Mouse (Mus musculus) liver, adult 2 months (tissue): ENCODE results near the gene Rfc5. TPM values are rescaled to one million over a fixed set of nuclear protein-coding genes. Genes with fewer than 3 reads are reported as not detected.
"Not testable (repeated sequence)": the region's sequence is repeated elsewhere in the genome, so short reads cannot be mapped to it uniquely, and the experiment has no call there.

Experiments
- DNase-seq: peaks from one replicate; pipeline ENCODE4 v3.0.0-alpha.2; 2011; ENCODE audit warnings: low read depth, low spot score; ENCODE audit errors: extremely low read depth
- H3K27ac ChIP-seq: fragments of 200-500 bp; replicated peaks from 2 replicates; pipeline ENCODE4 v1.5.1; 2012; ENCODE audit warnings: low read depth, mild to moderate bottlenecking, control low read depth, inconsistent platforms, low read length; ENCODE audit not compliant: insufficient read depth
- H3K27me3 ChIP-seq: fragments of 200-500 bp; 2 replicates; pipeline ENCODE4 v1.6.1; 2012; ENCODE audit warnings: mild to moderate bottlenecking, moderate library complexity, low read length, inconsistent platforms; ENCODE audit not compliant: control insufficient read depth, insufficient read depth
- H3K36me3 ChIP-seq: fragments of 200-500 bp; 2 replicates; pipeline ENCODE4 v1.6.1; 2012; ENCODE audit warnings: low read length, inconsistent platforms; ENCODE audit not compliant: control insufficient read depth, insufficient read depth
- H3K4me1 ChIP-seq: fragments of 200-500 bp; 2 replicates; pipeline ENCODE4 v1.6.1; 2011; ENCODE audit warnings: low read length; ENCODE audit not compliant: control insufficient read depth, insufficient read depth
- H3K4me3 ChIP-seq: fragments of 200-500 bp; 2 replicates; pipeline ENCODE4 v1.5.1; 2011; ENCODE audit warnings: low read depth, mild to moderate bottlenecking, control low read depth, low read length, moderate library complexity; ENCODE audit not compliant: insufficient read depth
- H3K79me2 ChIP-seq: fragments of 200-500 bp; 2 replicates; pipeline ENCODE4 v1.6.1; 2012; ENCODE audit warnings: inconsistent platforms, mild to moderate bottlenecking, low read length, moderate library complexity; ENCODE audit not compliant: control insufficient read depth, insufficient read depth
- H3K9ac ChIP-seq: fragments of 200-500 bp; 2 replicates; pipeline ENCODE4 v1.6.1; 2012; ENCODE audit warnings: low read depth, mild to moderate bottlenecking, control low read depth, inconsistent platforms, low read length
- CTCF ChIP-seq: fragments of 200-500 bp; IDR thresholded peaks from 2 replicates; pipeline ENCODE4 v1.5.1; 2011; ENCODE audit warnings: low read depth, low read length, control low read depth
- POLR2A ChIP-seq: fragments of 200-500 bp; IDR thresholded peaks from 2 replicates; pipeline ENCODE4 v1.6.1; 2011; ENCODE audit warnings: low read length, control low read depth; ENCODE audit not compliant: insufficient read depth; ENCODE audit errors: extremely low read depth
- WGBS: fragments of 180-500 bp; shearing (Covaris S2); methylation state at CpG from one replicate; pipeline ENCODE4 v1.1.7; 2018; 5-methylcytosine and 5-hydroxymethylcytosine counted together
- polyA plus RNA-seq: library from polyadenylated mRNA; depleted of rRNA; stranded (reverse); fragments of >200 nt; gene quantifications from 2 replicates; pipeline ENCODE4 v1.2.3, GENCODE M21; 2012
- total RNA-seq: library from RNA; depleted of rRNA; stranded (reverse); fragments of >200 nt; gene quantifications from 2 replicates; pipeline ENCODE4 v1.2.3, GENCODE M21; 2014

Rfc5 gene
- total and polyA plus RNA-seq, 2 experiments = 6.1 to 12.3 TPM

DNA sequence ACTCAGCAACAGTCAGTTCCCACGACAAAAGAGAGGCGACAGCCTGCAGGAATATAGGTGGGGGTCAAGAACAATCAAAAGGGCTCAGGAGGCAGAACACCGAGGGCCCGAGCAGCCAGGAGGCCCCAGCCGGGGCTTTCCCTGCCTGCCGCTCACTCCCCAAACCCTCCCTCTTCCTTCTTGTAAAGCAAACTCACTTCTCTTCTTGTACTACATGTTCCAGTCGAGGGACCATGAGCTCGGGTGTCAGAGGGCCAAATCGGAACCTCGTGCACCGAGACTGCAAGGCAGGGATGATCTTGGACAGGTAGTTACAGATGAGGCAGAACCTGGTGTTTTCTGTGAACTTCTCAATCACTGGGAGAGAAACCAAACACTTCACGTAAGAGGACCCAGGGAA is 5.6 kb downstream of the Rfc5 start:
- Histone ChIP-seq H3K4me3 (no peak overlapping the region), H3K4me1 (peaks cover 10% of the 10 kb centered on the region), H3K27me3 (no peaks in the 10 kb centered on the region), H3K9ac (no peak overlapping the region), H3K79me2 (no peaks in the 10 kb centered on the region), H3K27ac (no peak overlapping the region), H3K36me3 (peaks cover 4% of the 10 kb centered on the region; the same call in 1 of the 2 replicates)
- TF ChIP-seq CTCF (no peak), POLR2A (no peak)
- 87% methylated on average over 12 of the region's 12 CpGs for WGBS
- DNase-seq = no peak

DNA sequence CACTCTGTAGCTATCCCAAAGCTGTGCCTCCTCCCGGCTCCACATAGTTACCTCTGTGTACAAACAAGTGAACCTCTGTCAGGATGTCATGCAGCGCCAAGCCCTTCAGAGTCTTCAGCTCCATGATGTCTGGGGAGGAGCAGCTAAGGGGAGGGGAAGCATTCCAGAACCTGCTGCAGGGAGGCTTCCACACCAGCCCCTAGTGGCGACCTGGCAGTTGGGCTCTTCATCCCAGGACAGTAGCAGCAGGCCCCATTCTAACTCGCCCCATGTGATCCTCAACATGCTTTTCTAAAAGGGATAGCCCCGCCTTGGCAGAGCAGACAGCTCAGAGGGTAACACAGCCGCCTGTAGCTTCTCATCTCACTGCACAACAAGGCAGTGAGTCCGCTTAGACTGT is 7.1 kb downstream of the Rfc5 start:
- 94% methylated on average over 7 of the region's 7 CpGs for WGBS
- peaks cover 9% of the 10 kb centered on the region for H3K36me3 ChIP-seq

DNA sequence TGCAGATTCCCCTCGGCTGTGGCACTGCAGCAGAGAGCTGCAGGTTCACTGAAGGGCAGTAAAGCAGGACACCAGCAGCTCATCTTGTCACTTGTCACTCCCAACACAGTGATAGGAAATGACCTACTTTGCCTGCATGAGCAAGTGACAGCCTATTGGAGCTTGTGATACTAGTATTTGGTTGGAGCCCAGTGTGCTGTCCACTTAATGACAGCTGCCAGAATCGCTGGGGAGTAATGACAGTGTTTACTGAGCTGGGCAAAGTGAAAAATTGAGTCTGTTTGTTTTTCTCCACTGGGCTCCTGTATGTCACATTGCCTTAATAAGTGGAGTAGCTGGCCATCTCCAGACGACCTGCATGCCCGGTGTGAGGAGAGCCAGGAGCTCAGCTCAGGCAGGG is 8.6 kb downstream of the Rfc5 start:
- peaks cover 12% of the 10 kb centered on the region for H3K4me1 ChIP-seq
- 32% methylated on average over 4 of the region's 4 CpGs for WGBS
- no peak for TF ChIP-seq POLR2A
- no peak for TF ChIP-seq CTCF
- peak; percentile 88 for DNase-seq
- peaks cover 21% of the 10 kb centered on the region for H3K36me3 ChIP-seq
- no peaks in the 10 kb centered on the region for H3K79me2 ChIP-seq
- no peak overlapping the region for H3K4me3 ChIP-seq
- H3K27ac ChIP-seq = peak overlapping the region; percentile 31
- no peaks in the 10 kb centered on the region for H3K27me3 ChIP-seq
- no peak overlapping the region for H3K9ac ChIP-seq

More for the DNA sequence above, 7.1 kb downstream of the Rfc5 start:
- Histone ChIP-seq H3K4me1 (peaks cover 10% of the 10 kb centered on the region), H3K9ac (no peak overlapping the region), H3K79me2 (no peaks in the 10 kb centered on the region), H3K4me3 (no peak overlapping the region), H3K27me3 (no peaks in the 10 kb centered on the region), H3K27ac (no peak overlapping the region)
- TF ChIP-seq POLR2A = no peak
- TF ChIP-seq CTCF = peak; percentile 23; the same call in 1 of the 2 replicates
- DNase-seq = no peak

DNA sequence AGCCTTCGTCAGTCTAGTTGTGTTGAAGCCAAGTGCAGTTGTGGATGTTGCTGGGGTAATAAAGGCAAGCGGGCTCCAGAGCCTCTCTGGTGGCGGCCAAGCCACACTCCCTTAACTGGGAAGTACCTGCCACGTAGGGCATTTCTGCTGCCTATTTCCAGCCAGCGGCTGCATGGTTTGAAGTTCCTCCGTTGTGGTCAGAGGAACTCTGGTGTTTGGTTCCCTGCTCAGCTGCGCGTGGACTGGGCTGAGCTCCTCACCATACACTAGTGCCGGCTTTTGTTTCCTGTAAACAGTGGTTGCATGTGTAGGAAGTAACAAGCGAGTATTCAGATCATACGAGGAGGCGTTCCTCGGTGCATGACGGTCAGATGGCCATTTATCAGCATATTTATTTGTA is 11.1 kb downstream of the Rfc5 start:
- not testable (repeated sequence) for H3K9ac ChIP-seq, H3K27ac ChIP-seq, H3K4me3 ChIP-seq, DNase-seq, H3K79me2 ChIP-seq, H3K27me3 ChIP-seq
- Histone ChIP-seq H3K36me3 (peaks cover 24% of the 10 kb centered on the region), H3K4me1 (peaks cover 23% of the 10 kb centered on the region)
- WGBS = 88% methylated on average over 14 of the region's 14 CpGs

DNA sequence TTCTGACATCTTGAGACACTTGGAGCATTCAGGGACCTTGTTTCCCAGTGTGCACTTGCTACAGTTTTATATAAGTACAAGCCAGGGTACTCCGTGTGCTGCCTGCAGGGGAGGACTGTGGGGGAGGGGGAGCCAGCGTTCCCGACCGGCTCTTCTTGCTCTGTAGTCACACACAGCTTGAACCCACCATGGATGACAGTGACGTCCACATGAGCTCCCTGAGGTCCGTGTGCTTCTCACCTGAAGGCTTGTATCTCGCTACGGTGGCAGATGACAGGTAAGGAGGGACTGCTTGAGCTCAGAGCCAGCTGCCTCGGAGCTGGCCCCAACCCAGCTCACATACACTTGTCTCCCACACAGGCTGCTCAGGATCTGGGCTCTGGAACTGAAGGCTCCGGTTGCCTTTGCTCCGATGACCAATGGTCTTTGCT is 12.5 kb downstream of the Rfc5 start:
- H3K27me3 ChIP-seq = no peaks in the 10 kb centered on the region
- TF ChIP-seq POLR2A (no peak), CTCF (no peak)
- H3K4me1 ChIP-seq = peaks cover 23% of the 10 kb centered on the region
- no peak overlapping the region for H3K27ac ChIP-seq
- H3K79me2 ChIP-seq = no peaks in the 10 kb centered on the region
- H3K4me3 ChIP-seq = no peak overlapping the region
- H3K36me3 ChIP-seq = peaks cover 34% of the 10 kb centered on the region
- H3K9ac ChIP-seq = no peak overlapping the region
- 92% methylated on average over 11 of the region's 11 CpGs for WGBS
- DNase-seq = no peak

DNA sequence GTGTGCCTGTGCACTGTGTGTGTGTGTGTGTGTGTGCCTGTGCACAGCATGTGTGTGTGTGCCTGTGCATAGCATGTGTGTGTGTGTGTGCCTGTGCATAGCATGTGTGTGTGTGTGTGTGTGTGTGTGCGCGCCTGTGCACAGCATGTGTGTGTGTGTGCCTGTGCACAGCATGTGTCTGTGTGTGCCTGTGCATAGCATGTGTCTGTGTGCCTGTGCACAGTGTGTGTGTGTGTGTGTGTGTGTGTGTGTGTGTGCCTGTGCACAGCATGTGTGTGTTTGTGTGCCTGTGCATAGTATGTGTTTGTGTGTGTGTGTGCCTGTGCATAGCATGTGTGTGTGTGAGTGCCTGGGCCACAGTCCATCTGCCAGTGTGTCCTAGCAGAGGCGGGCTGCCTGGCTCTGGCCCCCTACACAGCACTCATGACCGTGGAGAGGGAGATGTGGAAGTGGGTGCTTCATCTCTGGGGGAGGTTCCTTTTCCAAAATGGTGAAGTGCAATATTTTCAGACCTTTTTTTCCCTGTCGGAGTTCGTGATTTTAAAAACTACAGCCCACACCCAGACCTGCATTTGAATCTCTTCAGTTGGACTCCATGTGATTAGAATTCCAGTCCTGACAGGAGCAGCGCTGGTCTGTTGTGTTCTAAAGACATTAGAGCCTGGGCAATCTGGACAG is 14.3 kb downstream of the Rfc5 start:
- H3K9ac ChIP-seq = peak overlapping the region; percentile 7; the same call in 1 of the 2 replicates
- no peak for DNase-seq
- no peaks in the 10 kb centered on the region for H3K27me3 ChIP-seq
- H3K27ac ChIP-seq = peak overlapping the region; percentile 18
- H3K4me3 ChIP-seq = no peak overlapping the region
- H3K4me1 ChIP-seq = peaks cover 13% of the 10 kb centered on the region
- 47% methylated on average over 7 of the region's 7 CpGs for WGBS
- no peak for TF ChIP-seq CTCF
- TF ChIP-seq POLR2A = no peak
- no peaks in the 10 kb centered on the region; the same call in 1 of the 2 replicates for H3K79me2 ChIP-seq
- H3K36me3 ChIP-seq = peaks cover 38% of the 10 kb centered on the region
